Mouse (Mus musculus) 3T3-L1 (cell line): ENCODE measurements around the gene Jtb.
"Not testable (repeated sequence)": the region's sequence is repeated elsewhere in the genome, so short reads cannot be mapped to it uniquely, and the experiment has no call there.

Experiments used
- DNase-seq: peaks from one replicate; pipeline ENCODE4 v3.0.0-alpha.2; 2015; ENCODE audit warnings: low read depth, low spot score

Gene Jtb

DNA sequence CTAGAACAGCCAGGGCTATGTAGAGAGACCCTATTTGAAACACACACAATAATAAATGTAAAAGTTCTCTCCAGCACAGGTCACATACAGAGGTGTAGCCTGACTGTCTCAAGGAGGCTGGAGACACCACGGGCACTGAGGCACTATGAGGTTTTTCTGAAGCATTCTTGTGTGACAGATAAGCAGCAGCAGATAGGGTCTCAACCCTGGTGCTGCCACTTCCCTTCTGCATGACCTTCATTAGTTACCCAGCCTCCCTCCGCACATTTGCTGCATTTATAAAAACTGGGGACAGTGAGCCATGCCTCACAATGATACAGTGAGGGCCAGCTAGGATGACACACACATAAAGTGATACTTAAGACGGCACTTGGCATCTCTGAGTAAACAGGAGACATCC, 8.5 kb upstream of the Jtb start:
- DNase-seq = no peak

DNA sequence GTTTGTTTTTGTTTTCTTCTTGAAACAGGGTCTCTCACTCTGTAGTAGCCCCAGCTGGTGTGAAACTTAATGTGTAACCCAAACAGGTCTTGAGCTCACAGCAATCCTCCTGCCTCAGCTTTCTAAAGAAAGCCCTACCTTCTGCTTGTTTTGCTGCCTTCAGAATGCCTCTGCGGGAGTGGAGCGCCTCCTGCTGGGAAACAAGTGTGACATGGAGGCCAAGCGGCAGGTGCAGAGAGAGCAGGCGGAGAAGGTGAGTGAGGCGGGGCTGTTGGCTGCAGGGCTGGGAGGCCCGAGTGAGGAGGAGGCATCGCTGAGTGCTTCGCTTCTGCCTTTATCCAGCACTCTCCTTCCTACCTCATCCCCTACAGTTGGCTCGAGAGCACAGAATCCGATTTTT, 7.1 kb upstream of the Jtb start:
- DNase-seq = no peak

DNA sequence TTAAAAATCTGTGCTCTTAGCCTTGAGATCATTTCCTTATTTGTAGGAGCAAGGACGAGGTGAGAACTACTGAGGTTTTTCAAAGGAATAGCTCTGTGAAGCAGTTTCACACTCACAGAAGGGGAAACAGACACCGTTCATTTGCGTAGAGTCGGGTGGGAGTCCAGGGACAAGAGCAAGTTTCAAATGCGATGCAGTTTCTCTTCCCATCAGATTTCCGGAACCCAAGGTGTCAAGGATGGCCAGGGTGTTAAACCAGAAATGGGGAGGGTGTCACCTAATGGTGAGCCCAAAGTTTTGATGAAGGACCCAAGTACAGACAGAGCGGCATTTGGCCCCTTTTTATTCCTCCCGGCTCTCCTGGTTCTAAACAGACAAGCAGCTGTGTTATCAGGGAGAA, 322 bp upstream of the Jtb start:
- DNase-seq = no peak

DNA sequence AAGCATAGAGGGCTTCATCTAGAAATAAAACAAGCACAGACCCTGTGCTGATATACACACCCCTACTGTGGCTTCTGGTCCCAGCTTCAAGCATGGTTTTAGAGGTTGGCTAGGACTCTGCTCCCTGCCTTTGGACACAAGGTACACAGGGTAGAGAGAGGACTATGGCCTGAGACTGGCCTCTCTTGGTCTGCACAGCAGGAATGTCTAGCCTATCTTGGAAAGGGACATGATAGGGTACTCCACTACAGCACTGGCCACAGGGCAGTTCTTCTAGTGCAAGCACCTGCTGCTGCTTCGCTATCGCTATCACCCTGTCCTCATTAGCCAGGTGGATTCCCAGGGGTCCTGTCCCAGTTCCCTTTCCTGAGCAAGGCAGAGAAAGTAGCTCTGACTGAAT, 9.9 kb downstream of the Jtb start:
- DNase-seq = no peak

DNA sequence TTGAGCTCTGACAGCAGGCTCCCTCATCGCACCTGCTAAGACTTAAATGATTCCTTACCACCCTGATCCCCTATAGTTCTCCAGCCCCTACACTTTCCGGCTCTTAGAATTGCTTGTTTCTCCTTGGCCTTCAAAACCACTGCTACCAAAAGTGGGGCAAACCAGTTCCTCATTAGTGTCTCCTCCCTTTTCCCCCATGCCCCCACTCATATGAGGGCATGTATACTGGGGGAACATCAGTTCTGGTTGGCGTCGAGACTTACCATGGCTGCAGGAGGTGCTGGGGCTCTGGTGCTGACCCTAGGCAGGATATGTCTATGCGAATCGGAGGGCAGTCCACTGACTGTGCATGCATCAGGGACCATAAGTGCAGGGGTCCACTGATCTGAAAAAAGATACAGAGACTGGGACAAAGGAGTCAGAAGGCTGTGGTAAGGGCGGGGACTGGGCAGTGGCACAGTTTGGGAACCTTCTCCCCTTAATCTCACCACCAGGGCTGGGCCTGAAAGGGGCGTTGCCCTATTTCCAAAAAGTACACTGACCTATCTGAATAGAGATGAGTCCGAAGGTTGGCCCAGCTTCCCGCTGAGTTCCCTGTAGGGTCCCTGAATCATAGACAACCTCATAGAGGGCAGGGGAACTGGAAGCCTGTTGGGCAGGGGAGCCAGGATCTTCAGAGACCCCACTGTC, 10.4 kb downstream of the Jtb start:
- DNase-seq = no peak

DNA sequence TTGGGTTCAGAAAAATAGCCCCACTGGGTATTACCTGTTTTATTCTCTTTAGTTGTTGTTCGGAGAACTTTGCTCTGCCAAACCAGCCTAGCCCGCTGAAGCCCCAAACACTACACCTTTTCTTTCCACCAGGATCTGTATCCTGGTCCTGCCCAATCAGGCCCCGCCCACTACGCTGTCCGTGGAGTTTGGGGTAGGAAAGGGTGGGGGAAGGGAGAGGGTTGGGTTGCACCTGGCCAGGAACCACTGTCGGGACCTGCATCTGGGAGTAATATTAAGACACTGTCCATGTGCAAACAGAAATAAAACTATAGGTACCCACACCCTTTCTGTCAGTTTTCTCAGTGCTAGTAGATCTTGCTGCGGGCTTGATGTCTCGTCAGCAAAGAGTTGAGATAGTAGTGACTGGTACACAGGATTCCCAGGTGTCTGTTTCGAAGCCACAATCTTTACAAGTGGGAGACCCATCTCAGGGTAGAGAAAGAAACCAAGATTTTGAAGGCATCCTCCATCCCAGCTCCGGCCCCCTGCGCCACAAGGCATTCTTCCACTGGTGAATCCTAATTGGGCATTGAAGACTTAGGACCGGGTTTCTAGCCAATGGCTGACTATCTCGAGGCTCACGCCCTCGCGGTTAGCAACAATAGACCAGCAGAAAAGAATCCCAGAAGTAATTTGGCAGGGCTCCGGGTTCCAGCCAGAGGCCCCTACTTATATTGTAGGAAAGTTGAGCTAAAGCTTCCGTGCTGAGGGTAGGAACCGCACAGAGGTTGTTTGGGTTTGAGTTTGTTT, 11.8 kb downstream of the Jtb start, which contains the start of gene Creb3l4:
Gene Creb3l4, minus strand, starts transcription at position 529 of the 792 bp plus-strand sequence.
- DNase-seq = no peak

DNA sequence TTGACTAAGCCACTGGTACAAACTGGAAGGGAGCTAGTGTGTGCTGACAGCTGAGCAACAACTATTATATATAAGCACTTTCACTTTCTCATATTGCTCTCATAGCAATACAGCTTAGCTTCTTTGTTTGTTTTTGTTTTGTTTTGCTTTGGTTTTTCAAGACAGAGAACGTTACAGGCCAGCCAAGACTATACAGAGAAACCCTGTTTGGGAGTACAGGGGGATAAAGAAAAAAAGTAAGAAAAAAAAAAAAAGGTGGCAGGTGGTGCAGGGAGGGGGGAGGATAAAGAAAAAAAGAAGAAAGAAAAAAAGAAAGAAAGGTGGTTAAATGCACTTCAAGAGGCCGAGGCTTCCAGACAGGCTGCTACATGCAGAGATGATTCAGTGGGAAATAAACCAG, 14.0 kb downstream of the Jtb start:
- no peak for DNase-seq

DNA sequence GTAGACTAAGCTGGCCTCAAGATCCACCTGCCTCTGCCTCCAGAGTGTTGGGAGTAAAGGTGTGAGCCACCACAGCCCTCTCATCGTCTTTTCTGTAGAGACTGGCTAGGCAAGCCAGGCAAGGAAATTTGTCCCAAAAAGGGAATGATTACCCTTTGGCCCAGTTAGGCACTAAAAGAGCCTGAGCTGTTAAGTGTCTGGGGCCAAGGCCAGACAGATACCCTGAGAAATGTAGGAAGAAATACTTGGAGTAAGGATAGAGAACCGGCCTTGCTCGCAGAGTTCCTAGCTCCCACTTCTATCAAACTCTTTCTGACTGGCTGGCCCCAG, 16.2 kb downstream of the Jtb start:
- DNase-seq = no peak

DNA sequence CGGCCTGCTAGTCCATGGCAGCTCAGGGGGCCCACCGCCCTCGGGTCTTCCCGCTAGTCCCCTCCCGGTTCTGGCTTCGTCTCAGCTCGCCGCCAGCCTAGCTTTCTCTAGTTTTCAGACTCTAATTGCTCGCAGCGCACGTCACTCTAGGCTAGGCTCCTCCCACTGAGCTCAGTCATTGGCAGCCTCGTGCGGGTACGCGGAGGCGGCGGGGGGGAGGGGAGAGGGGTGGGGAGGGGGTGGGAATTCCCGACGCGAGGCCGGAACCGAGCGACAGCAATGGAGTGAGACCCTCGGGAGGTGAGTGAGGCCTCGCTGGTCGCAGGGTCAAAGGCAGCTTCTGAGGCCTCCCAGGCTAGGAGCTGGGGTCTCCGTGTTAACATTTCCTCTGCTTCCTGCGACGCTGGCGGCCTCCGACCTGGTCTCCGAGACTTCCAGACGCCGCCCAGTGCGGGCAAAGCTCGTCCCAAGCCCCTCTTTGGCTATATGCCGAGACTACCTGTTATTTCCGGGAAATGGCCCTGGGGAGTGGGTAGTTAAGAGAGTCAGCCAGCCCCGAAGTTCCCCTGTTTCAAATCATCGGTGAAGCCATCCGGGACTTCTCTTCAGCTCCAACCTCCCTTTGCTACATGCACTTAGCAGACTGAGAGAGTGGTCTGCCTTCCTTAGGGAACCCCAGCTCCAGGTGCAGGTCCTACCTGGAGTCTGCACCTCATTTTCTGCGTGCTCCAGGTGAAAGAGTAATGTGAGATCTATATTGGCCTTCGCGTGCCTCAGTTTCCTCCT, 16.8 kb downstream of the Jtb start, which contains the start of gene Slc39a1:
Gene Slc39a1, plus strand, starts transcription at position 213 of the 786 bp plus-strand sequence.
- peak; percentile 95 for DNase-seq

DNA sequence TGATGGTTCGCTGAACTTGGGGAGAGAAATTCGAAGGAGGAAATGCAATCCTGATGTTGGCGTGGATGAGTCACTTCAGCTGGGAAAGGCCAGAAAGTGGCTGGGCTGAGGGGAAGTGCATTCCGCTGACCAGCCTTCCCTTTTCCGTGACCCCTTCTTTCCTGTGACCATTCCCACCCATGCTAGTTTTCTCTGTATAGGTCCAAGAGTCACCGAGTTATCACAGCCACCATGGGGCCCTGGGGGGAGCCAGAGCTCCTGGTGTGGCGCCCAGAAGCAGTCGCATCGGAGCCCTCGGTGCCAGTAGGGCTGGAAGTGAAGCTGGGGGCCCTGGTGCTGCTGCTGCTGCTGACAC, 17.3 kb downstream of the Jtb start:
- DNase-seq = peak; percentile 81

DNA sequence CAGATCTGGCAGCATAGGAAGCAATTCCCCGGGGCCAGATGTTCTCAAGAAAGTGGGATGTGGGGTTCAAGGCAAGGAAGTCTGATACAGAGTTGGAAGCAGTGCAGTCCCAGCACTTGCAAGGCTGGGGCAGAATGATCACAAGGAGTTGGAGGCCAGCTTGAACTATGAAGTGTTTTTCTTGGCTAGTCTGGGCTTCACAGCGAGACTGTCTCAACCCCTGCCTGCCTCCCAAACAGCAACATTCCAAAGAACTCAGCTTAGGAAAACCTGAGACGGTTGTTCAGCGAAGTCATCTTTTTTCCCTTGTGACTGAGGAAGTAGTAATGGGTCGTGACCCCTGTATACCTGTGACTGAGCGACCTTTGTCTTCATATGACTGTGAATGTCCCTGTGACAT, 19.4 kb downstream of the Jtb start:
- DNase-seq = peak; percentile 27

DNA sequence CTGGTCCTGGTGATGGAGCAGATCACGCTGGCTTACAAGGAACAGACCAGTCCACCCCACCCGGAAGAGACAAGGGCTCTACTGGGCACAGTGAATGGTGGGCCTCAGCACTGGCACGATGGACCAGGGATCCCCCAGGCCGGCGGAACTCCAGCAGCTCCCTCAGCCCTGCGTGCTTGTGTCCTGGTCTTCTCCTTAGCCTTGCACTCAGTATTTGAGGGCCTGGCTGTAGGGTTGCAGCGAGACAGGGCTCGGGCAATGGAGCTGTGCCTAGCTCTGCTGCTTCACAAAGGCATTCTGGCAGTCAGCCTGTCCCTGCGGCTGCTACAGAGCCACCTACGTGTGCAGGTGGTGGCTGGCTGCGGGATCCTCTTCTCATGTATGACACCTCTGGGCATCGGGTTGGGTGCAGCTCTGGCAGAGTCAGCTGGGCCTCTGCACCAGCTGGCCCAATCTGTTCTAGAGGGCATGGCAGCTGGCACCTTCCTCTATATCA, 20.4 kb downstream of the Jtb start:
- not testable (repeated sequence) for DNase-seq

DNA sequence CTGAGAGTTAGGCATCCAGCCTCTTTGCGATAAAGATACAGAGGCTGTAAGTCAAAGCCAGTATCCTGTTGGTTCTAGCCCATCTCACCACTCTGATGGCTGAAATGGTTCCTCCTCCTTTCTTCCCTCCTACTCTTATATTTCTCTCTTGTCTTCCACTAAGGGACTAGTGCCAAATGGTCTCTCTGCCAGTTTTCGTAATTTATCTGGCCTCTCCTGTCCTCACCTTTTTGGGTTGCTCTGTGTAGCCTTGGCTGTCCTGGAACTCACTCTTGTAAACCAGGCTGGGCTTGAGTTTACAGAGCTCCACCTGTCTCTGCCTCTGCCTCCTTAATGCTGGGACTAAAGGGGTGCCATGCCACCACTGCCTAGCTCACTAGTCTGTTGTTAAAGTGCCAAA, 21.3 kb downstream of the Jtb start:
- not testable (repeated sequence) for DNase-seq

DNA sequence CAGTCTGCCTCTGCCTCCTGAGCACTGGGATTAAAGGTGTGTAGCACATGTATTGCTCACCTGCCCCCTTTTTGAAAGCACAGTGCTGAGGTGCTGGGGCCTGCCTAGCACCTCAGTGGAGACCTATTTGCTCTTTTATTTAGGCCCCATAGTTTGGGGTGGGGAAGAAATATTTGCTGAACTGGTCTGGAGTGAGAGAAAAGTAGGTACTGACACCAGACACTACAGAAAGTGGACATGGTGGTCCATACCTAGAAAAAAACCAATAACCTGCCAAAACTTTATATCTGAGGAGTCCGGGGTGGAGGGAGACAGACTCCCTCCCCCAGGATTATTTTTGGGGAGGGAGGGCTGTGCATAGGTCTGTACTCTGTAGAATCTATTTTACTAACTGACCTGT, 21.8 kb downstream of the Jtb start:
- DNase-seq = not testable (repeated sequence)

DNA sequence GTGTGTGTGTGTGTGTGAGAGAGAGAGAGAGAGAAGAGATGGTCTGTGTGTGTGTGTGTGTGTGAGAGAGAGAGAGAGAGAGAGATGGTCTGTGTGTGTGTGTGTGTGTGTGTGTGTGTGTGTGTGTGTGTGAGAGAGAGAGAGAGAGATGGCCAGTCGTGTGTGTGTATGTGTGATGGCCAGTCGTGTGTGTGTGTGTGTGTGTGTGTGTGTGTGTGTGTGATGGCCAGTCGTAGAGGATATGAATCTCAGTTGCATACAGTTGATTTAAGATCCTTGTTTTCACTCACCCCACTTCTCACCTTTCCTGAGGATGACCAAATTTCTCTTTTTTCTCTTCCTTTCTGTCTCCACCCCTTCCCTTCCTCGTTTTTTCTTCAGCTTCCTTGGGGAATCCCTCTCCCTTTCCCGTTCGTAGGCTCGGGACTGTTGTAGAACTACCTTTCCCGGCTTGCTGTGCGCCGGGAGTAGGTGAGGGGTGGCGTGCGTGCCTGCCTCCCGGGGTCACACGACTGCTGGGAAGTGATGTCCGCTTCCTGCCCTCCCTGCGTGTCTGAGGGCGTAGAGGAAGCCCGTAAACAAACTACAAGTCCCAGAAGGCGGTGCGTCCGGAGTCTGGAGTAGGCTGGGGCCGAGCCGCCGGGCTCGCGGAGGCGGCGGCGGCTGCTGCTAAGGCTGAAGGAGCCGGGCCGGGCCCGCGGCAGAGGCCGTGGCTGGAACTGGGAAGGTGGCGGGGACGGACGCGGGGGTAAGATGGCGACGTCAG, 22.4 kb downstream of the Jtb start, which contains the start of gene Crtc2:
Gene Crtc2, plus strand, starts transcription at position 511 of the 766 bp plus-strand sequence.
- DNase-seq = peak; percentile 98

DNA sequence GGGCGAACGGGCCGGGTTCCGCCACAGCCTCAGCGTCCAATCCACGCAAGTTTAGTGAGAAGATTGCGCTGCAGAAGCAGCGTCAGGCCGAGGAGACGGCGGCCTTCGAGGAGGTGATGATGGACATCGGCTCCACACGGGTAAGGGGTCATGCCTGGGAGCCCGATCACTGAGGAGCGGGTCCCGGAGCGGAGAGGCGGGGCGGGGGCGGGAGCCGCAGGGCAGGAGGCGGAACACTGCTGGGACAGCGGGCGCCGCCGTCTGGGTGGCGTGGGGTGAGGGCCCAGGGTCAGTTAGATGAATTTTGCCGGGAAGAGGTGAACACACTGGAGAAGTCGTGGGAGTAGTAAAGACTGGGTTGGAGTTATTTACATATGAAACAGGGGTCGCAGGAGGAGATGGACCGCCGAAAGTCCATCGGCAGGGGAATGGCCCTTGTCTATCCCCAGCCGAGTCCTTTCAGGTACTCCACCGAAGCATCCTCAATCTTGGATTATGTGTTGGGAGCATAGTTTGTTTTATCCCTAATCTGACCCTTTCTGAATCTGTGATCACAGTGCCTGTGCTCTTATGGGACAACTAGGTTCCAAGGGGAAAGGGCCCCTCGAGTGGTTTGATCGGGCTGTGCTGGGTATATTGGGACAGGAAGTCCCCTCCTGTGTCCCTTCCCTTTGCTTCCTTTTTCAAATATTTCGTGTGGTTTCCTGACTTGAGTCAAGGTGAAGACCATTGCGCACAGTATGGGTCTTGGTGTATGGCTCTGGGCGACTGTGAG, 23.2 kb downstream of the Jtb start:
- DNase-seq = peak; percentile 49

DNA sequence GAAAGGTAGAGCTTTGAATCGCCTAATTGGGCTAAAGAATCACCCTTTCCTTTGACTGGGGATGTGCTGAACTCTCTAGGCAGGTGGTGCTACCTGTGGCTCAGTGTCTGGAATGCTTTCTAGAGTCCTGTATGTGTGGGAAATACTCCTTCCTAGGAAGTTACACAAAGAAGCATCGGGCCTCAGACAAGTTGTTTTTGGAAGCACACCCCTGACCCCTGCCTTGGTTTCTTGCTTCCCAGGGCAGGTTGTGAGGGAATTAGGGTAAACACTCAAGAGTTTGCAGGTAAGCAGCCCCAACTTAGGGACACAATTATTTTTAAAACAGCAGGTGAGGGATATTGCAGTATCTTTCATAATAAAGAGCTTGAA, 23.8 kb downstream of the Jtb start:
- DNase-seq = no peak

DNA sequence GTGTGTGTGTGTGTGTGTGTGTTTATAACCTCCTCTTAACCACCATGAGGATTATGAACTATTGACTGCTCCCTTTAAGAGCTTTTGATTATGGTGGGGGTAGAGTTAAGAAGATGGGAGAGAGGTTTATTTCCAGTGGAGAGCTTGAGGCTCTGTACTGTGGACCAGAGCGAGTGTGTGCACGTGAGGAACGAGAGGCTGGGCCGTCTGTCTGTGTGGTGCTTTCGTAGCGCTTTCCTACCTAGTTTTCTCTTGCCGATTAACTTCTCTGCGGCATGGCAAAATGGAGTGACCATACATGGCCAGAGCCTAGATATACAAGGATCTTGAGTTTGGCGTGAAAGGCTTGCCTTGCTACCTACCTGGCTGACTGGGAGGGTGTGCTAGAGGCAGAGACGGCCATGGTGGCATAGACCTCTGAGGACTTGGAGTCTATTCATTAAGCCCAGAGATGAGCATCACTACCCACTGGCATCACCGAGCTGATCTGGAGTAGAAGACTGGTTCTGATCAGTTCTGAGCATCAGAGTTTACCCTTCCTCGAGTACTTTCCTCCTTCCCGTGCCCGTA, 24.5 kb downstream of the Jtb start:
- DNase-seq = no peak

DNA sequence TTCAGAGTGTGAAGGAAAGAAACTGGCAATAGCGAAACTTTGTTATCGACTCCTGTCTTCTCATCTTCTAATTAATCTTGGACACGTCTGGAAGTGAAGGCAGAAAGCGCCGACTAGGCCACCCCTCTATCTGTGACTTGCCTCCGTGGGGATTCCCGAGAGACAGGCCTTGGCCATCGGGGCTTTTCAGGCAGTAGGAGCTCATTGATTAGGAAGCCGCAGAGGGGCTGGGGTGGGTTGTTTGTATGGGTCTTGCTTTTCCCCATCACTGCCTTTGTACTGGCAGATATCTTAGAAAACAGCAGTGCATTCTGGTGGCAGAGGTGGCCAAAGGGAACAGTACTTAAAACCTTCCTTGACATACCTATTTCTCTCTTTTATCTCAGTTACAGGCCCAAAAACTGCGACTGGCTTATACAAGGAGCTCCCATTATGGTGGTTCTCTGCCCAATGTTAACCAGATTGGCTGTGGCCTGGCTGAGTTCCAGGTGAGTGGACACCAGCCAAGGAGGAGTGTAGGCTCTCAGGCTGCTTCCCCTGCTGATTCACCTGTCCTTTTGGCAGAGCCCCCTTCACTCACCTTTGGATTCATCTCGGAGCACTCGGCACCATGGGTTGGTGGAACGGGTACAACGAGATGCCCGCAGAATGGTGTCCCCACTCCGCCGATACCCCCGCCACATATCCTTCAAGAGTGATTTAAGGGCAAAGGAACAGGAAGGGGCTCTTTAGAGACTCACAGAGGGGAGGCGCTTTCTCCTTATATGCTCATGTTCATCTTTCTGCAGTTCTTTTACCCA, 25.5 kb downstream of the Jtb start:
- no peak for DNase-seq

DNA sequence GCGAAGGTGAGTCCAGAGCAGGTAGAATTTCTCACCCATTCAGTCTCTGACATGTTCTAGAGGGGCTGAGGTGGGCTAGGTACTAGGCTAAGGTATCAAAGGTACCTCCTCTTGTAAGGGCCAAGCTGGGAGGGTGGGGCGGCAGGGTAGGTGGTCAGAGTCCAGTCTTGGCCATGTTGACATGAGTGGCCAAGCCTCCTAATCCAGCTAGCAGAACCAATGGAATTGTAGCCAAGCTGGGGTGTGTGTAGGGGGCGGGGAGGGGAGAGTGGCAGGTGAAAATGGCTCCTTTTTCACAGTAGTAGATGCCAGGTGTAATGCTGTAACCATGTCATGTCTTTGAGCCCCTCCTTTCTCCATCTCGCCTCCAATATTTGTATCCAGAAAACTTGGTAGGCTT, 27.1 kb downstream of the Jtb start:
- no peak for DNase-seq
